Mouse (Mus musculus) B cell, adult 67 days (primary cell): ENCODE data around the gene Rab30. TPM values are rescaled to one million over a fixed set of nuclear protein-coding genes. Genes with fewer than 3 reads are reported as not detected.

Experiments used
- total RNA-seq, 2 experiments: library from RNA; stranded (reverse); gene quantifications; 4 replicates each; pipeline ENCODE4 v1.2.4; 2023

Gene Rab30
- total RNA-seq = 10 to 100 TPM; 75.3 to 85.0 TPM

GRCm38 (mm10) chr7:92741152-92741860 lies at the start of gene Rab30:
Gene Rab30, plus strand, starts transcription at chr7:92741603.

DNA sequence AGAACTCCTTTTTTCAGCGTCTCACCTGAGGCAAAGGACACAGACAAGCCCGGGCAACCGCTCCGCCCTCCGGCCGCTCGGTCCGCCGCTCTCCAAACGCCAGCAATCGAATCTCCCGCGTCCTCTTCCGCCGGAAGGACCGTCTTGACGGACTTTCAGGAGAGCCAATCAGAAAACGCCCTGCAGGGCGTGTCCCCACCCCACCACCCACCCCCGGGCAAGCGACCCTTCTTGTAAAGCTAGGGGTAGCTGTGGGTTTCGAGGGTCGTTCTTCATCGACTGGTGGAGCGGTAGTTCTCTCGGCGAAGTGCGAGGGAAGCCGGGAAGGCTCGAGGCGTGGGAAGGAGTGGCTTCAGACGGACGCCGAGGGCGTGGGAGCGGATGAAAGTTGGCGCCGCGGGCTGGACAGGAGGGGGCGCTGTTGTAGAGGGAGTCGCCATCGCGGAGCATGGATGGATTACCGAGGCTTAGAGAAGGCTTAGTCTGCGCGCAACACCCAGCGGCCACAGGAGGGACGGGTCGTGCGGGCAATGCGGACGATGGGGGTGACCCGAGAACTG lies 132.8 kb downstream of the Rab30 start, which contains the start of the genes Ddias and Prcp:
Ddias (minus strand) TSS at position 132 of the 560 bp plus-strand sequence.
Prcp (plus strand) TSS at position 355 of the 560 bp plus-strand sequence.

Other genes with a start within 250 kb of the Rab30 start
- 1 to 10 TPM; 5.4 to 8.2 TPM for gene Ccdc90b, start 180.5 kb upstream of the Rab30 start, total RNA-seq
- under 1 TPM; 0.39 to 0.49 TPM for gene Ankrd42, start 104.5 kb upstream of the Rab30 start, total RNA-seq
- 100 to 1,000 TPM; 314 to 322 TPM for gene Pcf11, start 71.7 kb upstream of the Rab30 start, total RNA-seq
- 1 to 10 TPM; 1.4 to 4.3 TPM for gene Ddias, start 132.6 kb downstream of the Rab30 start, total RNA-seq
- 10 to 100 TPM; 53.0 to 56.9 TPM for gene Prcp, start 132.9 kb downstream of the Rab30 start, total RNA-seq